Mouse (Mus musculus) adrenal gland, adult 8-10 months (tissue): ENCODE measurements around the gene Kxd1. TPM values are rescaled to one million over a fixed set of nuclear protein-coding genes. Genes with fewer than 3 reads are reported as not detected.

ENCODE experiments used
- DNase-seq: peaks from one replicate; pipeline ENCODE4 v3.0.0; 2022
- total RNA-seq, 4 experiments: library from RNA; stranded (reverse); gene quantifications; 2 replicates each; pipeline ENCODE4 v1.2.4; 2022

Kxd1 gene
- total RNA-seq, 4 experiments from 2014 or later: 77.1 to 86.6 (median 80.3) TPM

DNA sequence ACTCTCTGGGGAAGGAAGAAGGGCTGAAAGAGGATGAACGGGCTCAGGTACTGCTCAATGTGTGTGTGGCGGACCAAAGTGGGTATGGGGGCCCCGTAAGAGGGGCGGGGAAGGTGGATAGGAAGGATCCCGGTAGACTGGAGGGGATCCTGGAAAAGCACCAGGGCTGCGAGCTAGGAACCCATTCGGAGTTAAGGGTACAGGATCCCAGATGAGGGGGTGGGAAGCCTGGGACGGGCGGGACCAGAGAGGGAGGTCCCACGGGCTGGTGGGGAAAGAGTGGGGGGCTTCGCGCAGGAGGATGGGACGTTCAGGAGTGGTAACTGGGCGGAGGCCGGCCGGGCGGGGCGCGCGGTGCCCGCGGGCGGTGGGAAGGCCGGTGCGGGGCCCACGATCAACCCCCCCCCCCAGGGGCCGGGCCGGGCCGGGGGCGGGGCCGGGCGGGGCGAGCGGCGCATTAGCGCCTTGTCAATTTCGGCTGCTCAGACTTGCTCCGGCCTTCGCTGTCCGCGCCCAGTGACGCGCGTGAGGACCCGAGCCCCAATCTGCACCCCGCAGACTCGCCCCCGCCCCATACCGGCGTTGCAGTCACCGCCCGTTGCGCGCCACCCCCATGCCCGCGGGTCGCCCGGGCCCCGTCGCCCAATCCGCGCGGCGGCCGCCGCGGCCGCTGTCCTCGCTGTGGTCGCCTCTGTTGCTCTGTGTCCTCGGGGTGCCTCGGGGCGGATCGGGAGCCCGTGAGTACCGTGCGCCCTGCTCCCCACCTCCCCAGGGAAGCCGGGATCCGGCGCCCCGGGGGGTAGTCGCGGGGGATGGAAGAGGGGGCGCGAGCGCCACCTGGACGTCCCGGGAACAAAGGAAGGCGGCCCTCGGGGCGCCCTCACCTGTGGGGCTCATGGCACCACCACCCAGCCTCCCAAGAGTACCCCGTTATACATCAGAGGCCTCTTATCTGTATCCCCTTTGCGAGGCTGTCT is 34.8 kb downstream of the Kxd1 start, which contains the start of gene Crlf1:
Gene Crlf1, plus strand, starts transcription at position 495 of the 977 bp plus-strand sequence.
- DNase-seq: no peak

GRCm38 (mm10) chr8:70490880-70491495 is 36.8 kb downstream of the Kxd1 start:
- DNase-seq: no peak

DNA sequence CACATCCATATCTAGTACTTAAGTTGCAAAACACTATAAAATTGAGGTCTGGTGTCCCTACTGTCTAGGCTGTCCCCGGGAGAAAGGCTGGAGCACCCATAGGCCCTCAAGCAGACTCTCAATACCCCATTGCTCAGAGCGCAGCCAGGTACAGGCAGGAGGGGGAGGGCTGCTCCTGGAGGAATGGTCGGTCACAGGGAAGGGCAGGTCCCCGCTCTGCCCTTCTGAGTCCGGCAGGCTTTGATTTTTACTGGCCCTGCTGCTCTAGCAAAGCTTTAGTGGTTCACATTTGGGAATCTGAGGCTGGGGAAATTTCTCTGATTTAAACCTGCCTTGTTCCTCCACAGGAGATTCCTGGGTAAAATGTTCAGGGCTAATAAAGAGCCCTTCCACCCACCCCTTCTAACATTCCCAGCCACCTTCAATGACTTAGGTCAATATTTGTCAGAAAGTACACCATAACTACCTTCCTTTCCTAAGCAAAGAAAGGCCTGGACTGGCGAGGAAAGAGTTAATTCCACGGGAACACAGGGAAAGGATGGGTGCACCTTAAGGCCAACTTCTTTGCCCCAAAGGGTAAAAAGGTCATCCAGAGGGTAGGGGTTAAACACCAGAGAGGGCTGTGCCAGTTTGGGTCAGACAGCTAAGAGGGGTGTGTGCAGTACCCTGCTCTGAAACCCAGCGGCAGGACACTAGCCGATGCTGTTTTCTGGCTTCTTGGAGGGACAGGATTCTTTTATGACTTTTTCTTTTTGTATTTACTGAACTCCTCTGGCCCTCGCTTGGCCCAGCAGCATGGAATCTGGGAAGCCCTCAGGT is 37.5 kb downstream of the Kxd1 start:
- no peak for DNase-seq

GRCm38 (mm10) chr8:70489576-70489975 is 38.2 kb downstream of the Kxd1 start:
- no peak for DNase-seq

DNA sequence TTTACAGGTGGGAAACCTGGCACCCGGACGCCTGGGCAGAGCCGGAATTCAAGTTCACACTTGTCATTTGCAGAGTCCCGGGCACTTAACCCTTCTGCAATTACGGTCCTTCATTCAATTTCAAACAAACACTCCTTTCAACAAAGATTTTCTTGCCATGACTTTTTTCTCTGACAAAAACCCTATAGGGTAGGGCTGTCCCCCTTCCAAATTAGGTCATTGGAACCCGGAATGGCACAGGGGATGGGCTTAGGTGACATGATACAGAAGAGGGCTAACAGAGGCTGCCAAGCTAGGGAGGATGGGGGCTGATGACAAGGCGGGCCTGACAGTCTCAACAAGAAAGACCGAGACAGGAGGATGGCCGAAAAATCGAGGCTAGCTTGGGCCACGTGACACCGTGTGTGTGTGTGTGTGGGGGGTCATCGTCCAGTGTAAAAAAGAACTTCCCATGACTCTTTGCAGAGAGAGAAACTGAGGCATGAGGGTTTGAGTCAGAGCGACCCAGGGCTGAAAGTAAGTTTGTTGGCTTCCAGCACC is 38.8 kb downstream of the Kxd1 start:
- no peak for DNase-seq

GRCm38 (mm10) chr8:70487993-70488796 is 39.6 kb downstream of the Kxd1 start:
- DNase-seq: no peak

GRCm38 (mm10) chr8:70486941-70487520 is 40.7 kb downstream of the Kxd1 start, which contains the start of gene Tmem59l:
Gene Tmem59l, minus strand, starts transcription at chr8:70487358.
- DNase-seq: no peak

- DNase-seq: no peak
Observed at GRCm38 (mm10) chr8:70486191-70486681, 41.5 kb downstream of the Kxd1 start.

- no peak for DNase-seq
Observed at GRCm38 (mm10) chr8:70482943-70483342, 44.8 kb downstream of the Kxd1 start.

GRCm38 (mm10) chr8:70481908-70482307 is 45.8 kb downstream of the Kxd1 start:
- no peak for DNase-seq

- no peak for DNase-seq
Observed at GRCm38 (mm10) chr8:70477269-70477982, 50.3 kb downstream of the Kxd1 start.

GRCm38 (mm10) chr8:70476333-70477268 is 51.2 kb downstream of the Kxd1 start, which contains the start of gene Klhl26:
Gene Klhl26, minus strand, starts transcription at chr8:70476968.
- DNase-seq: peak; percentile 95

- DNase-seq: no peak
Observed at GRCm38 (mm10) chr8:70471856-70472255, 55.9 kb downstream of the Kxd1 start.

GRCm38 (mm10) chr8:70469938-70470337 is 57.8 kb downstream of the Kxd1 start:
- DNase-seq: no peak

GRCm38 (mm10) chr8:70469295-70469916 is 58.4 kb downstream of the Kxd1 start:
- no peak for DNase-seq

DNA sequence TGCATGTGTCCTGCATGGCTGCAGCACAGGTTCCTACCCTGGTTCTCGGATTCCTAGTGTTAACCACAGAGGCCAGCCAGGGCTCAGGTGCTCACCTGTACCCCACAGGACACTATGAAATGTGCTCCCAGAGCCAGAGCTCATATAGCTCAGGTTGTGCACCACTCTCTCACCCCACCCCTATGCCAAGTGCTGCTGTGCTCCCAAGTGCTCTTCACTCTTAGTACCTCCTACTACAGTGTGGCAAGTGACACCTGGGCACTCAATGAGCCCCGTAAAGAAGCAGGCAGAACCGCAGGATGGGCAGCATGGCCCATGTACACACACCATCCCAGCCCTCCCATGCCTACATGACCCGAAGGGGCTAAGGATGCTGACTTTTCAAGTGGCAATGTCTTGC is 59.0 kb downstream of the Kxd1 start:
- no peak for DNase-seq

- no peak for DNase-seq
Observed at GRCm38 (mm10) chr8:70467907-70468306, 59.8 kb downstream of the Kxd1 start.

DNA sequence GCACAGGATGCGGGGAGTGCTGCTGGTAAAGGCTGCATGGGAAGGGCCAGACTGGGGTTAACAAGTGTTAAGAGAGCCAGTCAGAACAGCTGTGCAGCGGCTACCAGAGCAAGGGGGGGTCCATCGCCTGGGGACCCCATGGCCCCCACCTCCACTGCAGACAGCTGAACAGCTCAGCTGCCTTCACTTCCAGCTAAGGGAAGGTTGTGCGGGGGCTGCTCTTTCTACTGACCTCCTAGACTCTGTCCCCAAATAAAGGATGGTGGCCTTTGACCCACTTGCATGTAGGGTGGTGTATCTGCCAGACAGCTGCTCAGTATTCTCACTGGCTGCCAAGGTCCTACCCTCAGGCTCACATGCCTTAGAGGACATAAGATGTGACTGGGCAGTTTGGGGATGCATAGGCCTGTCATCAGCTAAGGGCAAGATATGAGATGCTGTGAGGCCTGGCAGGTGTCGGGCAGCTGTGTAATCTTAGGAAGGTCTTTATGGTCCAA is 60.5 kb downstream of the Kxd1 start:
- DNase-seq: no peak
